Mouse (Mus musculus) CH12.LX (cell line): ENCODE data around the gene Unk. TPM values are rescaled to one million over a fixed set of nuclear protein-coding genes. Genes with fewer than 3 reads are reported as not detected.
A peak's percentile ranks its signal among the peaks of the same experiment; 100 is the strongest.

ENCODE experiments used
- DNase-seq: peaks from one replicate; pipeline ENCODE4 v3.0.0-alpha.2; 2013; ENCODE audit errors: extremely low read depth
- H3K27ac ChIP-seq: 2 replicates; pipeline ENCODE4 v1.5.1; 2012; ENCODE audit warnings: low read depth, mild to moderate bottlenecking, control low read depth, moderate library complexity; ENCODE audit not compliant: insufficient read depth
- H3K27me3 ChIP-seq: replicated peaks from 2 replicates; pipeline ENCODE3; 2012; ENCODE audit warnings: inconsistent platforms
- H3K36me3 ChIP-seq, 2 experiments: replicated peaks in 1 of 2; 2 replicates each; pipeline versions ENCODE3 to v1.6.1; 2012; ENCODE audit warnings: inconsistent platforms in 1 of 2, low read length in 1 of 2, mild to moderate bottlenecking in 1 of 2, mixed read lengths in 1 of 2, moderate library complexity in 1 of 2; ENCODE audit not compliant: control insufficient read depth in 1 of 2, insufficient read depth in 1 of 2
- H3K4me1 ChIP-seq, 2 experiments: 2 replicates each; pipeline ENCODE4 v1.6.1; 2012; ENCODE audit warnings: inconsistent platforms in 1 of 2, moderate library complexity in 1 of 2; ENCODE audit not compliant: insufficient read depth in 2 of 2, control insufficient read depth in 1 of 2
- H3K4me2 ChIP-seq: 2 replicates; pipeline ENCODE4 v1.6.1; 2012; ENCODE audit warnings: low read depth, mild to moderate bottlenecking, control low read depth; ENCODE audit not compliant: poor library complexity, insufficient read depth, severe bottlenecking
- H3K4me3 ChIP-seq, 3 experiments: fragments of 150-350 bp in 1 of 3; sonication (generic) in 1 of 3; replicated peaks in 1 of 3; 2 replicates each; pipeline versions ENCODE3 to v1.5.1; 2011 to 2012; ENCODE audit warnings: low read depth in 2 of 3, low read length in 2 of 3, mild to moderate bottlenecking in 2 of 3, moderate library complexity in 2 of 3, control low read depth in 1 of 3, improper control_type of control experiment in 1 of 3, inconsistent platforms in 1 of 3, mixed read lengths in 1 of 3; ENCODE audit not compliant: poor library complexity in 1 of 3
- H3K79me2 ChIP-seq: replicated peaks from 2 replicates; pipeline ENCODE4 v1.6.1; 2012; ENCODE audit warnings: mild to moderate bottlenecking, moderate library complexity; ENCODE audit not compliant: control insufficient read depth, poor library complexity, insufficient read depth, severe bottlenecking; ENCODE audit errors: extremely low read depth
- H3K9ac ChIP-seq: 2 replicates; pipeline ENCODE4 v1.6.1; 2012; ENCODE audit warnings: low read depth, mild to moderate bottlenecking, control low read depth, moderate library complexity; ENCODE audit not compliant: insufficient read depth
- H3K9me3 ChIP-seq: replicated peaks from 2 replicates; pipeline ENCODE3; 2012; ENCODE audit warnings: low read length, inconsistent platforms, mixed read lengths
- CHD1 ChIP-seq: IDR thresholded peaks from 2 replicates; pipeline ENCODE4 v1.6.1; 2012; ENCODE audit warnings: low read depth, low read length, improper control_type of control experiment, inconsistent platforms
- CHD2 ChIP-seq: IDR thresholded peaks from 2 replicates; pipeline ENCODE4 v1.6.1; 2011; ENCODE audit warnings: low read length, improper control_type of control experiment
- CTCF ChIP-seq, 2 experiments: IDR thresholded peaks in 1 of 2; conservative IDR thresholded peaks in 1 of 2; 2 replicates each; pipeline ENCODE4 v1.5.1; 2011 to 2012; ENCODE audit warnings: low read depth in 2 of 2, low read length in 2 of 2, improper control_type of control experiment in 1 of 2, inconsistent platforms in 1 of 2, mild to moderate bottlenecking in 1 of 2, moderate library complexity in 1 of 2
- E2F4 ChIP-seq: IDR thresholded peaks from 2 replicates; pipeline ENCODE4 v1.6.1; 2011; ENCODE audit warnings: low read depth, low read length, improper control_type of control experiment; ENCODE audit not compliant: insufficient replicate concordance
- ETS1 ChIP-seq: conservative IDR thresholded peaks from 2 replicates; pipeline ENCODE4 v1.6.1; 2012; ENCODE audit warnings: low read depth, mild to moderate bottlenecking, inconsistent platforms, low read length, improper control_type of control experiment, moderate library complexity
- HCFC1 ChIP-seq: IDR thresholded peaks from 2 replicates; pipeline ENCODE4 v1.6.1; 2012; ENCODE audit warnings: low read depth, mild to moderate bottlenecking, inconsistent platforms, low read length, improper control_type of control experiment
- KAT2A ChIP-seq: IDR thresholded peaks from 2 replicates; pipeline ENCODE4 v1.6.1; 2012; ENCODE audit warnings: low read length, improper control_type of control experiment, inconsistent platforms; ENCODE audit not compliant: insufficient replicate concordance
- MAZ ChIP-seq: IDR thresholded peaks from 2 replicates; pipeline ENCODE4 v1.6.1; 2012; ENCODE audit warnings: low read depth, mild to moderate bottlenecking, inconsistent platforms, low read length, improper control_type of control experiment, moderate library complexity
- MEF2A ChIP-seq: IDR thresholded peaks from 2 replicates; pipeline ENCODE4 v1.6.1; 2014; ENCODE audit warnings: low read depth, mild to moderate bottlenecking, inconsistent platforms, low read length, improper control_type of control experiment, borderline replicate concordance
- MXI1 ChIP-seq: IDR thresholded peaks from 2 replicates; pipeline ENCODE4 v1.6.1; 2011; ENCODE audit warnings: mild to moderate bottlenecking, low read depth, low read length, improper control_type of control experiment
- MYC ChIP-seq: IDR thresholded peaks from 2 replicates; pipeline ENCODE4 v1.6.1; 2011; ENCODE audit warnings: low read depth, mild to moderate bottlenecking, improper control_type of control experiment, low read length
- NELFE ChIP-seq: IDR thresholded peaks from 2 replicates; pipeline ENCODE4 v1.6.1; 2011; ENCODE audit warnings: low read depth, low read length, improper control_type of control experiment
- POLR2A ChIP-seq: IDR thresholded peaks from 2 replicates; pipeline ENCODE4 v1.6.1; 2011; ENCODE audit warnings: low read depth, mild to moderate bottlenecking, improper control_type of control experiment, low read length
- POLR2AphosphoS2 ChIP-seq: IDR thresholded peaks from 2 replicates; pipeline ENCODE4 v1.6.1; 2011; ENCODE audit warnings: low read depth, low read length, improper control_type of control experiment
- RCOR1 ChIP-seq: conservative IDR thresholded peaks from 2 replicates; pipeline ENCODE4 v1.6.1; 2012; ENCODE audit warnings: low read depth, mild to moderate bottlenecking, inconsistent platforms, low read length, improper control_type of control experiment
- TBP ChIP-seq: conservative IDR thresholded peaks from 2 replicates; pipeline ENCODE4 v1.6.1; 2011; ENCODE audit warnings: low read depth, low read length, improper control_type of control experiment
- USF1 ChIP-seq: IDR thresholded peaks from 2 replicates; pipeline ENCODE4 v1.6.1; 2014; ENCODE audit warnings: low read depth, mild to moderate bottlenecking, inconsistent platforms, low read length, improper control_type of control experiment
- USF2 ChIP-seq: conservative IDR thresholded peaks from 2 replicates; pipeline ENCODE4 v1.6.1; 2011; ENCODE audit warnings: low read depth, low read length, improper control_type of control experiment
- ZC3H11A ChIP-seq: IDR thresholded peaks from 2 replicates; pipeline ENCODE4 v1.6.1; 2012; ENCODE audit warnings: low read depth, mild to moderate bottlenecking, inconsistent platforms, low read length, improper control_type of control experiment
- ZNF384 ChIP-seq: IDR thresholded peaks from 2 replicates; pipeline ENCODE4 v1.6.1; 2012; ENCODE audit warnings: low read depth, low read length, improper control_type of control experiment, inconsistent platforms
- dilution Hi-C: fragments of 300-500 bp; cut with MboI; formaldehyde crosslinking; loops from 2 replicates; pipeline ENCODE4 v1.14.3; 2020; ENCODE audit warnings: low sequenced_read_pairs; ENCODE audit not compliant: extremely low pct_unique_long_range_greater_than_20kb, extremely low pct_ligation_motif_present
- in situ Hi-C: fragments of 300-500 bp; cut with MboI; formaldehyde crosslinking; loops from 3 replicates; pipeline ENCODE4 v1.14.3; 2019; ENCODE audit warnings: low sequenced_read_pairs, low pct_ligation_motif_present, low pct_unique_long_range_greater_than_20kb, mixed read lengths
- polyA plus RNA-seq: library from polyadenylated mRNA; unstranded; fragments of >175 nt; gene quantifications from 2 replicates; pipeline ENCODE4 v1.2.1, GENCODE M21; 2012; ENCODE audit warnings: low read depth; ENCODE audit not compliant: insufficient read length
- total RNA-seq, 2 experiments: library from RNA; depleted of rRNA; stranded (reverse); fragments of 300-350 nt in 1 of 2; fragments of >200 nt in 1 of 2; gene quantifications; 2 replicates each; pipeline ENCODE4 v1.2.3; 2012 to 2014

The Unk gene
- total and polyA plus RNA-seq, 3 experiments = 20.9 to 35.0 (median 24.7) TPM

GRCm38 (mm10) chr11:116005701-116006419 lies 24.3 kb upstream of the Unk start:
- TF ChIP-seq MAZ = no peak
- peak; percentile 76; the same call in 1 of the 2 replicates for TF ChIP-seq POLR2AphosphoS2
- DNase-seq = no peak
- dilution Hi-C loops (no loop called here), in situ Hi-C loops (loop anchor here (5.0 to 25.0 kb wide), 2 partner anchors 74 to 394 kb away; partner anchors contain the start of genes Gga3, Mif4gd, Mrps7 and Recql5)
- Histone ChIP-seq H3K36me3 (peaks cover 41 to 61% of the 10 kb centered on the region in 2 experiments), H3K27me3 (no peaks in the 10 kb centered on the region), H3K4me2 (no peak overlapping the region), H3K9ac (no peak overlapping the region), H3K4me1 (peaks cover 8 to 27% of the 10 kb centered on the region in 2 experiments; a peak in 3 of 4 replicates), H3K79me2 (peaks cover under 1% of the 10 kb centered on the region; the same call in 1 of the 2 replicates), H3K4me3 (no peak overlapping the region), H3K27ac (no peak overlapping the region), H3K9me3 (peaks cover 9% of the 10 kb centered on the region)

- dilution Hi-C loops = no loop called here
- H3K4me2 ChIP-seq = no peak overlapping the region
- peaks cover 41 to 64% of the 10 kb centered on the region in 2 experiments for H3K36me3 ChIP-seq
- no peak overlapping the region for H3K9ac ChIP-seq
- H3K27me3 ChIP-seq = no peaks in the 10 kb centered on the region
- H3K4me1 ChIP-seq = peaks cover 6 to 33% of the 10 kb centered on the region in 2 experiments; a peak in 3 of 4 replicates
- TF ChIP-seq KAT2A (no peak), MEF2A (no peak), RCOR1 (no peak), HCFC1 (no peak), USF1 (no peak), ZC3H11A (no peak), MXI1 (no peak)
- H3K4me3 ChIP-seq = no peak overlapping the region
- peaks cover 6% of the 10 kb centered on the region; the same call in 1 of the 2 replicates for H3K79me2 ChIP-seq
- in situ Hi-C loops = loop anchor here (5.0 to 25.0 kb wide), 2 partner anchors 75 to 395 kb away; partner anchors contain the start of genes Gga3, Mif4gd, Mrps7 and Recql5
- no peak overlapping the region for H3K27ac ChIP-seq
- peaks cover 9% of the 10 kb centered on the region for H3K9me3 ChIP-seq
- DNase-seq = no peak
Observed at GRCm38 (mm10) chr11:116007095-116007850, 22.8 kb upstream of the Unk start.

- no peak for DNase-seq
- dilution Hi-C loops (no loop called here), in situ Hi-C loops (loop anchor here (5.0 to 25.0 kb wide), 2 partner anchors 76 to 396 kb away; partner anchors contain the start of genes Gga3, Mif4gd, Mrps7 and Recql5)
- no peak overlapping the region for H3K9ac ChIP-seq
- no peak overlapping the region for H3K4me2 ChIP-seq
- no peaks in the 10 kb centered on the region for H3K27me3 ChIP-seq
- H3K9me3 ChIP-seq = peaks cover 4% of the 10 kb centered on the region
- peaks cover 6% of the 10 kb centered on the region; the same call in 1 of the 2 replicates for H3K79me2 ChIP-seq
- H3K4me3 ChIP-seq = no peak overlapping the region
- peaks cover 11 to 40% of the 10 kb centered on the region in 2 experiments for H3K4me1 ChIP-seq
- H3K27ac ChIP-seq = no peak overlapping the region
- H3K36me3 ChIP-seq = peaks cover 41 to 64% of the 10 kb centered on the region in 2 experiments
- TF ChIP-seq RCOR1 (no peak), NELFE (no peak), TBP (no peak), USF2 (no peak), POLR2AphosphoS2 (no peak), MXI1 (no peak), CHD1 (no peak), ZNF384 (no peak), CHD2 (no peak), CTCF (conservative IDR thresholded peaks at IDR 0.05 in 1 of 2, IDR thresholded peaks at IDR 0.05 in 1 of 2; ENCODE audit: low read depth in 2 of 2, low read length in 2 of 2) (no peak), POLR2A (no peak), ETS1 (no peak), ZC3H11A (no peak), E2F4 (no peak), MYC (no peak)
- TF ChIP-seq, all 38 proteins: peak for 0
Observed at GRCm38 (mm10) chr11:116008411-116008810, 21.7 kb upstream of the Unk start.
